Mouse (Mus musculus): Measurements from ENCODE around the gene Lefty1. TPM values are rescaled to one million over a fixed set of nuclear protein-coding genes. Genes with fewer than 3 reads are reported as not detected.
A peak's percentile ranks its signal among the peaks of the same experiment; 100 is the strongest.
"Not testable (repeated sequence)": the region's sequence is repeated elsewhere in the genome, so short reads cannot be mapped to it uniquely, and the experiment has no call there.

Gene Lefty1
- 0.51 and 1.1 TPM in 2 replicates for polyA plus RNA-seq (2014; fragmentation: Nextera tagmentation; extraction: Ambion mirVana)

DNA sequence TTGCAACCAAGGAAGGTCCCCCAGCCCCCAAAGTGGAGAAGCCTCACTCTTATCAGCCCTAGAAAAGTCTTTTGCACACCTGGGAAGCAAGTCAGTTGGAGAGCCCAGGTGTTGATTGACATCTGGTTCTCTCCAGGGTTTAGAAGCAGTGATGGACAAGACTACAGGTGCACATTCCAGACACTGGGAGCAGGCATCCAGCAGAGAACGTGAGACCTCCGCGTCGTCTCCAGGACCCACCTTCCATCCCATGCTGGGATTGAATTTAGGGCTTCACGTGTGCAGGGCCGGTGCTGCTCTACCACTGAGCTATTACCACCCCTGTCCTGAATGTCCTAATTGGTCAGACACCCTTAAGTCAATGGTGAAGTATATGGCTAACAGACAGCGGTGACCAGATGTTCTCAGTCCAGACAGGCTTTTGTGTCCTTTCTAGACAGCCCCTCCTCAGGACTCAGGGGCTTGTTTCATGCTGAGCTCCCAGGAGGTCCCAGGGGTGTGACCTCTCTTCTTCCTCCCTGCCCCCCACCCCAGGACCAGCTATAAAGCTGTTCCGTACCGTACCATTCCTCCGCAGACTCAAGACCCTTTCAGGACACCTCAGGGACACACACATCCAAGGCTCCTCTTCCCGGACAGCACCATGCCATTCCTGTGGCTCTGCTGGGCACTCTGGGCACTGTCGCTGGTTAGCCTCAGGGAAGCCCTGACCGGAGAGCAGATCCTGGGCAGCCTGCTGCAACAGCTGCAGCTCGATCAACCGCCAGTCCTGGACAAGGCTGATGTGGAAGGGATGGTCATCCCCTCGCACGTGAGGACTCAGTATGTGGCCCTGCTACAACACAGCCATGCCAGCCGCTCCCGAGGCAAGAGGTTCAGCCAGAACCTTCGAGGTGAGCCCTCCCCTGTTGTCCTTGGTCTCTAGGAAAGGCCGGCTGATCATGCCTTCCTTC, at the start of gene Lefty1:
Gene Lefty1 (plus strand): TSS at position 556 of the 953 bp plus-strand sequence.
- Histone ChIP-seq H3K9me3 (ENCODE audit: control insufficient read depth, low read length) (no peaks in the 10 kb centered on the region), H3K36me3 (ENCODE audit: control insufficient read depth, insufficient read depth, low read length) (no peaks in the 10 kb centered on the region), H3K9ac (ENCODE audit: low read length) (no peak within 1 kb of the TSS), H3K4me3 (ENCODE audit: low read depth, low read length) (no peak within 1 kb of the TSS), H3K27ac (ENCODE audit: low read depth, low read length) (no peak within 1 kb of the TSS), H3K4me1 (ENCODE audit: control insufficient read depth, insufficient read depth, low read length) (no peaks in the 10 kb centered on the region; the same call in 1 of the 2 replicates), H3K27me3 (ENCODE audit: control insufficient read depth, insufficient read depth, low read length) (peaks cover 32% of the 10 kb centered on the region), H3K4me2 (no peak within 1 kb of the TSS)
- WGBS: 12% methylated on average over 21 of the region's 21 CpGs
- ATAC-seq (ENCODE audit: low FRiP score) (no peak), DNase-seq (ENCODE audit: low spot score, missing footprints) (no peak)

- no peak overlapping the region for H3K4me2 ChIP-seq
- H3K4me3 ChIP-seq (ENCODE audit: low read depth, low read length): no peak overlapping the region
- H3K4me1 ChIP-seq (ENCODE audit: control insufficient read depth, insufficient read depth, low read length): peaks cover 8% of the 10 kb centered on the region
- H3K9ac ChIP-seq (ENCODE audit: low read length): 0 out of 2 replicates have a peak overlapping the region, but pooled peaks have one; percentile 12
- H3K9me3 ChIP-seq (ENCODE audit: control insufficient read depth, low read length): no peaks in the 10 kb centered on the region
- no peaks in the 10 kb centered on the region for H3K36me3 ChIP-seq (ENCODE audit: control insufficient read depth, insufficient read depth, low read length)
- 12% methylated on average over 13 of the region's 13 CpGs for WGBS
- ATAC-seq (ENCODE audit: low FRiP score) (peak; percentile 60), DNase-seq (ENCODE audit: low spot score, missing footprints) (no peak)
- H3K27me3 ChIP-seq (ENCODE audit: control insufficient read depth, insufficient read depth, low read length): peaks cover 8% of the 10 kb centered on the region
- no peak overlapping the region for H3K27ac ChIP-seq (ENCODE audit: low read depth, low read length)
Measured at GRCm38 (mm10) chr1:180888556-180889042, 46.2 kb upstream of the Lefty1 start.

DNA sequence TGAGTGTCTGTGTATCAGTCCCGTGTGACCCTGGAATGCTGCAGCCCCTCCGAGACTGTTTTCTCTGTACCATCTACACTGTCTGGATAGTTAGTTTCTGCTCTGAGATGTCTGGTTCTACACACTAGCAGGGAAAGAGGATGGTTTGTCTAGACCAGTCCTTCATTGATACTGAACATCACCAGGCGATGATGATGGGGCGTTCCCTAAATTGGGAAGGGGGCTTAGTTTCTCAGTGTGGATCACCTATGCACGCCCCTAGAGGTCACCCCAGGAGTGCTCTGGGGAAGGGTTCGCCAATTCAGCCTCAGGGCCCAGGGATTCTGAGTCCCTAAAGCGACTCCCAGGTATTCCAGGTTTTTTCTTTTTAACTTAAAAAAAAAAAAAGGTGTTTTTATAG, 45.6 kb upstream of the Lefty1 start:
- no peak overlapping the region for H3K4me3 ChIP-seq (ENCODE audit: low read depth, low read length)
- no peak overlapping the region for H3K9ac ChIP-seq (ENCODE audit: low read length)
- peaks cover 13% of the 10 kb centered on the region for H3K27me3 ChIP-seq (ENCODE audit: control insufficient read depth, insufficient read depth, low read length)
- DNase-seq (ENCODE audit: low spot score, missing footprints): no peak
- H3K36me3 ChIP-seq (ENCODE audit: control insufficient read depth, insufficient read depth, low read length): no peaks in the 10 kb centered on the region
- no peak overlapping the region for H3K27ac ChIP-seq (ENCODE audit: low read depth, low read length)
- no peak overlapping the region for H3K4me2 ChIP-seq
- WGBS: 28% methylated on average over 7 of the region's 7 CpGs
- H3K4me1 ChIP-seq (ENCODE audit: control insufficient read depth, insufficient read depth, low read length): peaks cover 8% of the 10 kb centered on the region
- ATAC-seq (ENCODE audit: low FRiP score): no peak
- H3K9me3 ChIP-seq (ENCODE audit: control insufficient read depth, low read length): no peaks in the 10 kb centered on the region

GRCm38 (mm10) chr1:180889841-180890240, 45.0 kb upstream of the Lefty1 start:
- Histone ChIP-seq H3K27me3 (ENCODE audit: control insufficient read depth, insufficient read depth, low read length) (peaks cover 20% of the 10 kb centered on the region), H3K4me1 (ENCODE audit: control insufficient read depth, insufficient read depth, low read length) (peaks cover 8% of the 10 kb centered on the region), H3K9me3 (ENCODE audit: control insufficient read depth, low read length) (no peaks in the 10 kb centered on the region), H3K27ac (ENCODE audit: low read depth, low read length) (no peak overlapping the region), H3K9ac (ENCODE audit: low read length) (no peak overlapping the region), H3K4me2 (no peak overlapping the region), H3K4me3 (ENCODE audit: low read depth, low read length) (no peak overlapping the region), H3K36me3 (ENCODE audit: control insufficient read depth, insufficient read depth, low read length) (no peaks in the 10 kb centered on the region)
- ATAC-seq (ENCODE audit: low FRiP score) (no peak), DNase-seq (ENCODE audit: low spot score, missing footprints) (no peak)
- 37% methylated on average over 6 of the region's 6 CpGs for WGBS

- Histone ChIP-seq H3K4me2 (no peak within 1 kb of the TSS), H3K4me1 (ENCODE audit: control insufficient read depth, insufficient read depth, low read length) (peaks cover 8% of the 10 kb centered on the region)
- WGBS: 62% methylated on average over 10 of the region's 10 CpGs
Measured at GRCm38 (mm10) chr1:180892808-180893207, 42.0 kb upstream of the Lefty1 start, which contains the start of gene Lefty2. TSS of gene Lefty2 (plus strand) at chr1:180893108.

DNA sequence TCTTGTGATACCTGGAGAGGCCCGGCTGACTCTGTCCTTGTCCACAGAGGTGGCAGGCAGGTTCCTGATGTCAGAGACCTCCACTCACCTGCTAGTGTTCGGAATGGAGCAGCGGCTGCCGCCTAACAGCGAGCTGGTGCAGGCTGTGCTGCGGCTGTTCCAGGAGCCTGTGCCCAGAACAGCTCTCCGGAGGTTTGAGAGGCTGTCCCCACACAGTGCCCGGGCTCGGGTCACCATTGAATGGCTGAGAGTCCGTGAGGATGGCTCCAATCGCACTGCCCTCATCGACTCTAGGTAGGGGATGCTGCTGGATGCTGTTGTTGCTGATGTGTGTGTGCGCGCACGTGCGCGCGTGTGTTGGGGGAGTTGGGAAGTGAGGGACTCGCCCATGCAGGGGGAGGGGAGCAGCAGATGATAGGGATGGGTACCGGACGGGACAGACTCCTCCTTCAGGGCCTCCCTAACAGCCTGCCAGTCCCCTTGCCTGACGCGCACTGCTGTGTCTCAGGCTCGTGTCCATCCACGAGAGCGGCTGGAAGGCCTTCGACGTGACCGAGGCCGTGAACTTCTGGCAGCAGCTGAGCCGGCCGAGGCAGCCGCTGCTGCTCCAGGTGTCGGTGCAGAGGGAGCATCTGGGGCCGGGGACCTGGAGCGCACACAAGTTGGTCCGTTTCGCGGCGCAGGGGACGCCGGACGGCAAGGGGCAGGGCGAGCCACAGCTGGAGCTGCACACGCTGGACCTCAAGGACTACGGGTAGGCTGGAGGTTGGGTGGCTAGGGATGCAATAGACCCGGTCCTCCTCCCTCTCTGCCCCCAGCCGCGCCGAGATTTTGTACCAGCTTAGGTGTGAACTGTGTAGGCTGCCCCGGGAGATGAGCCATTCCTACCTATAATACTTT, 40.5 kb upstream of the Lefty1 start:
- H3K27ac ChIP-seq (ENCODE audit: low read depth, low read length); H3K9ac ChIP-seq (ENCODE audit: low read length); DNase-seq (ENCODE audit: low spot score, missing footprints); H3K4me3 ChIP-seq (ENCODE audit: low read depth, low read length); ATAC-seq (ENCODE audit: low FRiP score); H3K36me3 ChIP-seq (ENCODE audit: control insufficient read depth, insufficient read depth, low read length); H3K4me1 ChIP-seq (ENCODE audit: control insufficient read depth, insufficient read depth, low read length); H3K9me3 ChIP-seq (ENCODE audit: control insufficient read depth, low read length): not testable (repeated sequence)
- WGBS: 5% methylated on average over 46 of the region's 51 CpGs
- peak overlapping the region; percentile 17; the same call in 1 of the 2 replicates for H3K4me2 ChIP-seq
- H3K27me3 ChIP-seq (ENCODE audit: control insufficient read depth, insufficient read depth, low read length): peaks cover 24% of the 10 kb centered on the region

More at GRCm38 (mm10) chr1:180892808-180893207, 42.0 kb upstream of the Lefty1 start, which contains the start of gene Lefty2:
- no peaks in the 10 kb centered on the region for H3K9me3 ChIP-seq (ENCODE audit: control insufficient read depth, low read length)
- no peak within 1 kb of the TSS for H3K27ac ChIP-seq (ENCODE audit: low read depth, low read length)
- no peak within 1 kb of the TSS for H3K4me3 ChIP-seq (ENCODE audit: low read depth, low read length)
- no peak within 1 kb of the TSS for H3K9ac ChIP-seq (ENCODE audit: low read length)
- peaks cover 24% of the 10 kb centered on the region for H3K27me3 ChIP-seq (ENCODE audit: control insufficient read depth, insufficient read depth, low read length)
- ATAC-seq (ENCODE audit: low FRiP score): no peak
- no peaks in the 10 kb centered on the region for H3K36me3 ChIP-seq (ENCODE audit: control insufficient read depth, insufficient read depth, low read length)
- DNase-seq (ENCODE audit: low spot score, missing footprints): no peak

DNA sequence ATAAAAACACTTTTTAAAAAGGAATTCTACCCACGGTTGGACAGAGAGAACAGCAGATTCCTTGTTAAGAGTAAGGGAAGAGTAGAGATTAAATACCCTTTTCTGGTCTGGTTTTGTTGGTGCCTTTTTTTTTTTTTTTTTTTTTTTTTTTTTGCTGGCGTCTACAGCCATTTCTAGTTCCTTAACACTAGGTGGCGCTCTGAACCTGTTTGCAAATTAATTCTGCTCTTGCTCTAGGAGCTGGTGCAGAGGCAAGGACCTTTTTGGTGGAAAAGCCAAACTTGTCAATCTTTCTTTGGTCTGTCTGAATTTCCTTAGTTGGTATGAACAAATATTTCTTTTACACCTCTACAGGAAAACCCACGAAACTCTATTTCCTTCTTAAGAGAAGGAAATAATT, 33.7 kb upstream of the Lefty1 start:
- no peak overlapping the region for H3K27ac ChIP-seq (ENCODE audit: low read depth, low read length)
- ATAC-seq (ENCODE audit: low FRiP score): no peak
- peaks cover 11% of the 10 kb centered on the region for H3K4me1 ChIP-seq (ENCODE audit: control insufficient read depth, insufficient read depth, low read length)
- H3K9ac ChIP-seq (ENCODE audit: low read length): no peak overlapping the region
- H3K4me3 ChIP-seq (ENCODE audit: low read depth, low read length): no peak overlapping the region
- H3K27me3 ChIP-seq (ENCODE audit: control insufficient read depth, insufficient read depth, low read length): no peaks in the 10 kb centered on the region
- no peaks in the 10 kb centered on the region for H3K36me3 ChIP-seq (ENCODE audit: control insufficient read depth, insufficient read depth, low read length)
- 3% methylated on average over 4 of the region's 4 CpGs for WGBS
- H3K4me2 ChIP-seq: no peak overlapping the region
- H3K9me3 ChIP-seq (ENCODE audit: control insufficient read depth, low read length): no peaks in the 10 kb centered on the region
- DNase-seq (ENCODE audit: low spot score, missing footprints): no peak

DNA sequence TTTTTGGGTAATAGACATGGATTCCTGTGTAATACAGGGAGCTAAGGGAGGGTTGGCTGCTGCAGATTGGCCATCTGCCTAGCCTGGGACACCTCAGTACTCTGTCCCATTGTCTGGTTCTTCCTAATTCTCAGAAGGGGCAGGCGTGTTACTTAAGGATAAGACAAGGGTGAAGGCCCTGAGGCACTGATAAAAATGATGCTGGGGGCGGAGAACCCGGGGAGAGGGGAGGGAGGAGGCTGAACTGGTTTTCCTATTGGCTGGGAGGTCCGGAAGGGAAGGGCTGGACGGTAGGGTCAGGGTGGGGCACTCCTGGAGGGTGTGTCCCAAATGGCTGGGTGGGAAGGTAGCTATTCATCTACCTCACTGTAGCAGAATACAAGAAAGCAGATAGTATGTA, 31.9 kb upstream of the Lefty1 start:
- no peak for ATAC-seq (ENCODE audit: low FRiP score)
- Histone ChIP-seq H3K27ac (ENCODE audit: low read depth, low read length) (no peak overlapping the region), H3K4me1 (ENCODE audit: control insufficient read depth, insufficient read depth, low read length) (peaks cover 11% of the 10 kb centered on the region), H3K9ac (ENCODE audit: low read length) (no peak overlapping the region), H3K36me3 (ENCODE audit: control insufficient read depth, insufficient read depth, low read length) (peaks cover 5% of the 10 kb centered on the region), H3K4me2 (no peak overlapping the region), H3K27me3 (ENCODE audit: control insufficient read depth, insufficient read depth, low read length) (no peaks in the 10 kb centered on the region), H3K4me3 (ENCODE audit: low read depth, low read length) (no peak overlapping the region), H3K9me3 (ENCODE audit: control insufficient read depth, low read length) (no peaks in the 10 kb centered on the region)
- WGBS: 38% methylated on average over 5 of the region's 5 CpGs
- no peak for DNase-seq (ENCODE audit: low spot score, missing footprints)
